Mouse (Mus musculus) liver, postnatal 0 days (tissue): ENCODE measurements around the gene Mgat4d. TPM values are rescaled to one million over a fixed set of nuclear protein-coding genes. Genes with fewer than 3 reads are reported as not detected.

Experiments
- ATAC-seq: fragments of 200-750 bp; cut with Nextera tagmentation; 2 replicates; pipeline ENCODE4 v1.8.0; 2017; ENCODE audit warnings: mild to moderate bottlenecking, moderate library complexity
- DNase-seq: peaks from one replicate; pipeline ENCODE4 v3.0.0-alpha.2; 2016
- H3K27ac ChIP-seq: fragments of 300-500 bp; sonication (generic); 2 replicates; pipeline ENCODE4 v1.5.1; 2014; ENCODE audit warnings: antibody characterized with exemption, moderate library complexity, mild to moderate bottlenecking, low read depth
- H3K27me3 ChIP-seq: fragments of 300-500 bp; sonication (generic); 2 replicates; pipeline ENCODE4 v1.6.1; 2014; ENCODE audit warnings: low read length, control low read depth, mixed read lengths; ENCODE audit not compliant: insufficient read depth
- H3K36me3 ChIP-seq: fragments of 300-500 bp; sonication (generic); replicated peaks from 2 replicates; pipeline ENCODE4 v1.6.1; 2014; ENCODE audit warnings: mild to moderate bottlenecking, control low read depth, low read length, moderate library complexity, mixed read lengths; ENCODE audit not compliant: insufficient read depth
- H3K4me1 ChIP-seq: fragments of 300-500 bp; sonication (generic); 2 replicates; pipeline ENCODE4 v1.6.1; 2014; ENCODE audit warnings: antibody characterized with exemption, mild to moderate bottlenecking, control low read depth; ENCODE audit not compliant: insufficient read depth
- H3K4me2 ChIP-seq: fragments of 300-500 bp; sonication (generic); 2 replicates; pipeline ENCODE4 v1.6.1; 2014; ENCODE audit warnings: low read depth, mild to moderate bottlenecking, low read length, moderate library complexity, mixed read lengths
- H3K4me3 ChIP-seq: fragments of 300-500 bp; sonication (generic); 2 replicates; pipeline ENCODE4 v1.5.1; 2014; ENCODE audit warnings: low read depth, low read length
- H3K9ac ChIP-seq: fragments of 300-500 bp; sonication (generic); replicated peaks from 2 replicates; pipeline ENCODE4 v1.6.1; 2014; ENCODE audit warnings: mild to moderate bottlenecking, moderate library complexity
- H3K9me3 ChIP-seq: fragments of 300-500 bp; sonication (generic); 2 replicates; pipeline ENCODE4 v1.6.1; 2016; ENCODE audit warnings: mild to moderate bottlenecking, control low read depth, low read length, mixed read lengths
- CTCF ChIP-seq: sonication (generic); IDR thresholded peaks from 2 replicates; pipeline ENCODE4 v1.5.1; 2016; ENCODE audit warnings: antibody characterized with exemption, low read depth
- EP300 ChIP-seq: IDR thresholded peaks from 2 replicates; pipeline ENCODE4 v1.6.1; 2016; ENCODE audit warnings: antibody characterized with exemption, low read depth, mild to moderate bottlenecking
- WGBS: fragments of 180-500 bp; shearing (Covaris S2); extraction: QIAGEN DNeasy Blood & Tissue Kit; methylation state at CpG from one replicate; pipeline ENCODE4 v1.1.7; 2014; ENCODE audit not compliant: insufficient replicate concordance; 5-methylcytosine and 5-hydroxymethylcytosine counted together
- polyA plus RNA-seq: library from polyadenylated mRNA; unstranded; fragments of >200 nt; fragmentation: Nextera tagmentation; extraction: Ambion mirVana; gene quantifications from 2 replicates; pipeline ENCODE4 v1.2.1, GENCODE M21; 2015

Gene Mgat4d
- polyA plus RNA-seq, 1 experiment from 2014 or later = not detected

DNA sequence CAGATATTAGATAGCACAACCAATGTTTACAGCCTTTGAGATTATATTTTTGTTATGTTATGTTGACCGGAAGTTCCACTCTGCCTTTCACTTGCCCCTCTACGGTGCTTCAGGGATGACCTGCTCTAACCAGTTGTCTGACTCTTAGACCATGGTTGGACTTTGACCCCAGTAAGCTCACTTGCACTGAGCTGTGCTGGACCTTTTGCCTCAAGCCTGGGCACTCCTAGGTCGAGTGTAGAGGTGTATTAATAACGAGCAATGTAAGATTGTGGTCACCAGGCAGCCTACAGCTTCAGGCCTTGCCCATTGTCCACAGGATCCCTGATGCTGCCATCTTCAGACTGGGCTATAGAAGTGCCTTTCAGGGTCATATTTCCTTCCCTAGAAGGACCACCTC is 49.5 kb downstream of the Mgat4d start:
- Histone ChIP-seq H3K27ac (no peak overlapping the region), H3K36me3 (no peaks in the 10 kb centered on the region), H3K9ac (no peak overlapping the region), H3K4me2 (no peak overlapping the region), H3K4me3 (no peak overlapping the region), H3K27me3 (no peaks in the 10 kb centered on the region), H3K9me3 (no peaks in the 10 kb centered on the region), H3K4me1 (no peaks in the 10 kb centered on the region)
- no peak for TF ChIP-seq EP300
- TF ChIP-seq CTCF = no peak
- no peak for DNase-seq
- ATAC-seq = no peak
- WGBS = 64% methylated on average over 4 of the region's 4 CpGs

DNA sequence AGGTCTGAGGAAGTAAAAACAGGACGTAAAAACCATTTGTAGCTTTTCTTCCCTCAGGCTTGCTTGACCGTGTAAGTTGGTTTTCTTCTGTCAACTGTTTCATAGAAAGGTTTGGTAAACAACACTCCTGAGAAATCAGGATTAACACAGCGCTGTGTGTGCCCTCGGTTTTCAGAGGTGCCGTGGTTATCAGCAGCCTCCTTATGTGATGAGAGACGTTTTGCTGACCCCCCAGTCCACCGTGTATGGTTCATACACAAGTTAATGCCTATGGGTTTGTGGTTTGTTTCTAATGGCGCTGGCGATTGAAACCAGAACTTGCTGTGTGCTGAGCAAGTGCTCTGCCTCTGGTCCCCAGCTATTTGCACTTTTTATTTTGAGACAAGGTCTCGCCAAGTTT is 57.3 kb downstream of the Mgat4d start:
- H3K9me3 ChIP-seq = no peaks in the 10 kb centered on the region
- no peak overlapping the region for H3K9ac ChIP-seq
- H3K4me2 ChIP-seq = no peak overlapping the region; the same call in 1 of the 2 replicates
- no peak overlapping the region for H3K27ac ChIP-seq
- ATAC-seq (no peak), DNase-seq (no peak)
- no peak for TF ChIP-seq CTCF
- TF ChIP-seq EP300 = no peak
- H3K36me3 ChIP-seq = no peaks in the 10 kb centered on the region
- H3K4me3 ChIP-seq = no peak overlapping the region
- WGBS = 38% methylated on average over 10 of the region's 10 CpGs
- no peaks in the 10 kb centered on the region for H3K4me1 ChIP-seq
- H3K27me3 ChIP-seq = no peaks in the 10 kb centered on the region

DNA sequence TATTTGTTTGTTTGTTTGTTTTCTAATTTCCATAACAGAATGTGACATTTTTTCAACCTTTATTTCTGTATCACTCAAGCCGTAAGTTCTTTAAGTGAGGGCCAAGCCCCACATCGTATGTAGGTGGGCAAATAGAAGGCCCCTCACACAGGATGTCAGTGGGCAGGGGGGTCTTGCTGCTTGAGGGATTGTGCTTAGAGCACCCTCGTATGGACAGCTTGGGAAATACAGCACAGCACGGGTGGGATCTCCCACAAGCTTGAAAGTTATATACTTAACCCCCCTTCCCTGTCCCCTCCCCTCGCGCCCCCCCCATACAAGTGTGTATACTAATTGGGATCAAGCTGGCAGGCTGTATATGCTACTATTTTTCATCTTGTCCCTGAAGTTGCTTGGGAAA is 58.6 kb downstream of the Mgat4d start:
- no peak overlapping the region for H3K27ac ChIP-seq
- no peaks in the 10 kb centered on the region for H3K9me3 ChIP-seq
- 49% methylated on average over 6 of the region's 6 CpGs for WGBS
- no peaks in the 10 kb centered on the region for H3K27me3 ChIP-seq
- H3K36me3 ChIP-seq = no peaks in the 10 kb centered on the region
- no peak overlapping the region for H3K9ac ChIP-seq
- TF ChIP-seq CTCF (peak; percentile 34), EP300 (no peak)
- ATAC-seq (no peak), DNase-seq (no peak)
- H3K4me3 ChIP-seq = no peak overlapping the region
- H3K4me2 ChIP-seq = no peak overlapping the region
- H3K4me1 ChIP-seq = no peaks in the 10 kb centered on the region

DNA sequence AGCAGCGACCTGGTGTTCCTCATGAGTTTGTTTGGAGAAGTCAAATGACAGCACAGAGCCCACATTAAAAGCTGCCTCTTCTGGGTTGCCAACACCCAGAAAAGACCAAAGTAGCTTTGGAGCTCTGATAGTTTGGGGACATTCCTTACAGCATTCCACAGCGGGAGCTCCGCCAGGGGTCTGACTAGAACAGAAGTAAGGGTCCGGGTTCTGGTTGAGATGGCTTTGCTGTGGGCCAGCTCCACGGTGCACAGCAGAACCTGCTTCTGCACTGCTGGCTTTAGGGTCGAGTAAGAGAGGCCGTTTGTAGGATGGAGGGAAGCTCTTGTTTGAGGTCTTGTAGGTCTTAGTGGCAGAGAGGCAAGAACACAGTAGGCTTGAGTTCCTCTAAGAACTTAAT is 60.2 kb downstream of the Mgat4d start:
- Histone ChIP-seq H3K36me3 (no peaks in the 10 kb centered on the region), H3K4me3 (no peak overlapping the region), H3K9me3 (no peaks in the 10 kb centered on the region), H3K9ac (no peak overlapping the region), H3K27me3 (no peaks in the 10 kb centered on the region), H3K4me2 (no peak overlapping the region), H3K27ac (no peak overlapping the region), H3K4me1 (no peaks in the 10 kb centered on the region)
- TF ChIP-seq EP300 (no peak), CTCF (no peak)
- DNase-seq = no peak
- 72% methylated on average over 7 of the region's 7 CpGs for WGBS
- no peak for ATAC-seq

DNA sequence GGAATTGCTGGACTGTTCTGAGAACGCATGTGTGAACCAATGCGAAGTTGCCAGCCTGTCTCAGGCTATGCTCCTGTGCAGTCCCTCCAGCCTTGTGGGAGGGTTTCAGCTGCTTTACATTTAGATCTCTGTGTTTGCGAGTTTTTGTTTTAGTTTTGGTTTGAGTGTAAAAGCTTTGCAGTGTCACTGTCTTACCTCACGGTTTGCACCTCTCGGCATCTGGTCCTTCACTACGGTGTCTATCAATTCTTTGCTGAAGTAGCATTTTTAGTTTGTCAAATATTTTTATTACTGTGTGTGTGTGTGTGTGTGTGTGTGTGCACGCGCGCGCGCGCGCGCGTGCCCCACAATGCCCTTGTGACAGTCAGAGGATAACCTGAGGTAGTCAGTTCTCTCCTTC is 68.6 kb downstream of the Mgat4d start:
- Histone ChIP-seq H3K27me3 (no peaks in the 10 kb centered on the region), H3K27ac (no peak overlapping the region), H3K9ac (no peak overlapping the region), H3K4me1 (peaks cover 2% of the 10 kb centered on the region; the same call in 1 of the 2 replicates), H3K4me3 (no peak overlapping the region), H3K36me3 (no peaks in the 10 kb centered on the region), H3K4me2 (no peak overlapping the region), H3K9me3 (no peaks in the 10 kb centered on the region)
- DNase-seq = no peak
- 95% methylated on average over 15 of the region's 15 CpGs for WGBS
- no peak for ATAC-seq
- no peak for TF ChIP-seq EP300
- TF ChIP-seq CTCF = no peak

DNA sequence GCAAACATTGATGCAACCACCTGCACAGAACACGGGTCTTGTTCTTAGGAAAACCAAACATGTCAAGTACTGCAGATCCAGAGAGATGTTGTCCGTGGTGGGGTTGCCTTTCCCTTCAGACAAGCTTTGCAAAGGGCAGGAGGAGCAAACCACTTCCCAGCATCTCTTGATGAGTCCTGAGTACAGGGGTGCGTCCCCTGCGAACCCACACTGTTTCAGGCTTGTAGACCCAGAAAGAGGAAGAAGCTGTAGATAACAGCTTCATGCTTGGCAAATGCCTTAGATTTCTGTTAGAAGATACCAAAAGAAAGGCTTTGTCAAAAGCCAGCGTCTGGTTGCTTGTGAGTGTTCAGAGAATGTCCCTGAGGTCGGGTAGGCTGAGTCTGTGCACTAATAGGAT is 69.7 kb downstream of the Mgat4d start:
- DNase-seq (no peak), ATAC-seq (no peak)
- TF ChIP-seq EP300 (no peak), CTCF (no peak)
- no peaks in the 10 kb centered on the region for H3K36me3 ChIP-seq
- H3K4me2 ChIP-seq = no peak overlapping the region
- H3K27ac ChIP-seq = no peak overlapping the region
- H3K9ac ChIP-seq = no peak overlapping the region
- peaks cover 2% of the 10 kb centered on the region; the same call in 1 of the 2 replicates for H3K4me1 ChIP-seq
- no peaks in the 10 kb centered on the region for H3K9me3 ChIP-seq
- no peak overlapping the region for H3K4me3 ChIP-seq
- H3K27me3 ChIP-seq = no peaks in the 10 kb centered on the region
- WGBS = 42% methylated on average over 6 of the region's 6 CpGs

DNA sequence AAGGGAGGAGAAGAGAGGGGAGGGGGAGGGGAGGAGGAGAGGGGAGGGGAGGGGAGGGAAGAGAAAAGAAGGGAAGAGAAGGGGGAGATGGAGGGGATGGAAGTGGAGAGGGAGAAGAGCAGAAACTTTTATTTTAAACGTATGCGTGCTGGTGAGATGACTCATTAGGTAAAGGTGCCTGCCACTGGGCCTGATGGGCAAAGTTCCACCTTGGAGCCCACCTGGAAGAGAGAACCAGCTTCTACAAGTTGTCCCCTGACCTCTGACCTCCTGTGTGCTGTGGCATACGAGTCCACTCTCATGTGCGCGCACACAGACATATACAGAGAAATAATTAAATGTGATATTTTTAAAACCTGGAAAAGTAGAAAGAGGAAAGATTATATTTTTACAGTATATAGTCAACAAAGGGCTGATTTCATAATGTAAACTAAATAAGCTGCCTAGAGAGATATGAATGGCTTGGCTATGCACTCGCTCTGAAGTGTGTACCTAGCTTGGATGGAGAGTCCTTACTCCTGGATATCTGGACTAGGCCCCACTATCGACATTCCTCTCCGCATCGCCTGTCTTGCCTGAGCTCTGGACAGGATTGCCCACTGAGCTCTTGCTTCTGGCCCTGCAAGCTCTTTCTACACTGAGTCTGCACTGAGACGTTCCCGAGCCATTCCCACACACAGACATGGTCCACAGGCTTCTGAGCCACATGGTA is 70.7 kb downstream of the Mgat4d start:
- ATAC-seq (no peak), DNase-seq (no peak)
- Histone ChIP-seq H3K27me3 (no peaks in the 10 kb centered on the region), H3K36me3 (no peaks in the 10 kb centered on the region), H3K27ac (no peak overlapping the region), H3K9me3 (no peaks in the 10 kb centered on the region), H3K4me3 (no peak overlapping the region), H3K4me1 (peaks cover 2% of the 10 kb centered on the region; the same call in 1 of the 2 replicates), H3K4me2 (no peak overlapping the region), H3K9ac (no peak overlapping the region)
- WGBS = 87% methylated on average over 11 of the region's 11 CpGs
- TF ChIP-seq EP300 (no peak), CTCF (no peak)
